Mouse (Mus musculus) lung, postnatal 36 days (tissue): Measurements from ENCODE around the gene Cant1.

ENCODE experiments used
- DNase-seq: peaks from one replicate; pipeline ENCODE4 v3.0.0; 2022; ENCODE audit warnings: mixed read lengths

Gene Cant1

GRCm38 (mm10) chr11:118418834-118419504, at the start of gene Cant1:
TSS of gene Cant1 (minus strand) at chr11:118419086.
- peak; percentile 99 for DNase-seq

DNA sequence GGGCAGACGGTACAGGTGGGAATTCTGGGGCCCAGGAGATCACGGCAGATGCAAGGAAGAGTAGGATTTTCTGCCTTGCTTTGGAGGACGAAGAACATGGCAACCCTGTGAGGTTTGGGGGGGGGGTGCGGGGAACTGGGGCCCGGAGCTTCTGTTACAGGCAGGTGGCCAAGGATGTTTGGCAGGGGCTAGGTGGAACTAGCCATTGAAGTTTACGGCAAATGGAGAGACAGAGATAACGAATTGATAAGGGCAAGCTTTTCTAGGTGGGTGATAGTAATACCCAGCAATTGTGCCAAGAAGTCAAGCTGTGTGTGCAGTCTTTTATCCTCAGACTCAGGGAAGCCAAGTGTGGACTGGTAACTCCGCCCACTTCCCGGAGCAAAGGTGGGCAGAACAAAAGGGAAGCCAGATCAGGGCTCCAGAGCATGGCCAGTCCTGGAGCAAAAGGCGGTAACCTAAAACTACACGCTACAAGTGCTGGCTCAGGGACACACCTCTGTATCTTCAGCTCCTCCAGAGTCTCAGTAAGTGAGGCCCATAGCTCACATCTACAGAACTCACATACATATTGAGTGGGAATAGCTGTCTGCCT, 48.7 kb upstream of the Cant1 start:
- DNase-seq, result peak; percentile 45

GRCm38 (mm10) chr11:118460280-118460679, 41.4 kb upstream of the Cant1 start:
- DNase-seq, result no peak

- peak; percentile 32 for DNase-seq
Observed at GRCm38 (mm10) chr11:118459536-118459935, 40.6 kb upstream of the Cant1 start.

- peak; percentile 70 for DNase-seq
Observed at GRCm38 (mm10) chr11:118459051-118459450, 40.2 kb upstream of the Cant1 start.

DNA sequence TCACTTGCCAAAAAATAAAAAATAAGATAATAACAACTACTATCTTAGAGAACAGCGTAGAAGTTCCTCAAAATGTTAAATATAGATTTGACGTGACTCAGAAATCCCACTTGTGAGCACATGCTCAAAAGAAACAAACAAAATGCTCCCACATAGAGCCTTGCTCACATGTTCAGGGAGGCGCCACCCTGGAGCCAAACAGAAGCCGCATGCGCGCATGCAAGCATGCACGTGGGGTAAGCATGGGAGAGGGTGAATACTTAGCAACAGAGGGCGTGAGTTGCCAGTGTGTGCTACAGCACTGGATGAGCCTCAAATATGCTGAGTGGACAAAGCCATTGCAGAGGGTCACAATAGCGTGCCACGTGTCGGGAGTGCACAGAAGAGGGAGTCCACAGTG, 38.1 kb upstream of the Cant1 start:
- DNase-seq, result peak; percentile 65

- no peak for DNase-seq
Observed at GRCm38 (mm10) chr11:118455788-118456187, 36.9 kb upstream of the Cant1 start.

- peak; percentile 16 for DNase-seq
Observed at GRCm38 (mm10) chr11:118453886-118454671, 35.2 kb upstream of the Cant1 start.

- DNase-seq, result no peak
Observed at GRCm38 (mm10) chr11:118452955-118453354, 34.1 kb upstream of the Cant1 start.

- peak; percentile 41 for DNase-seq
Observed at GRCm38 (mm10) chr11:118451211-118451610, 32.3 kb upstream of the Cant1 start.

DNA sequence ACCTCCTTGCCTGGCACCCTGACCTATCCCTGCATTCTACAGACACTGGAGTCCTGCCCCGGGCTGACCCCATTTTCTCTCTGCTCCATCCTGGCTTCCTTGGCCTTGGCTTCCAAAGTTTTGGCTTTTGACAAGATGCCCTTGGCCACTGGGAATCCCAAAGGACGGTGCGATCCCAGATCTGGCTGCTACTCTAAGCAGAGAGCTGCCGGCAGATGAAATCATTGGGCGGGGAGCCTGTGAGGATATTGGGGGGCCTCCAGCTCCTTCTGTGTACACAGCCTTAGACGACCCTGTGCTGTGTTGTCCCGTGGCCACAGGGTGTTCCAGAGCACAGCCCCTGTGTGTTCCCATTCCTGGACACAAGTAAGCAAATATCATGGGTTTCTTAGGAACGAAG, 29.5 kb upstream of the Cant1 start:
- no peak for DNase-seq

DNA sequence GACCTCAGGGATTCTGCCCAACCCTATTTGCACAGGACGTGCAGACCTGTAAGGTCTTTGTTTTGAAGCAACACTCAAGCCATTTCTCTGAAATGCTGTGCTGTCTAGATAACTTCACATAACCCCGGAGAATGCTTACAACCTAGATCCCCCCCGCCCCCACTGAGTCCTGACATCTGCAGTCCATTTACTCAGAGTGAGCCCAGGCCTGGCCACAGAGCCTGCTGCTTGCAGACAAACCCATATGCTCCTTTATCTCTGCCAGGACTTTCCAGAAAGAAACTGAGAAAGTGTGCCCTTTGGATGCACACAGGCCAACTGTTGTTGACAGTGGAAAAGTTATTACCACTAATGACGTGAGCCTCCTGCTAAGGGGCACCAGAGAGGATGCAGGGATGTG, 28.5 kb upstream of the Cant1 start:
- no peak for DNase-seq

DNA sequence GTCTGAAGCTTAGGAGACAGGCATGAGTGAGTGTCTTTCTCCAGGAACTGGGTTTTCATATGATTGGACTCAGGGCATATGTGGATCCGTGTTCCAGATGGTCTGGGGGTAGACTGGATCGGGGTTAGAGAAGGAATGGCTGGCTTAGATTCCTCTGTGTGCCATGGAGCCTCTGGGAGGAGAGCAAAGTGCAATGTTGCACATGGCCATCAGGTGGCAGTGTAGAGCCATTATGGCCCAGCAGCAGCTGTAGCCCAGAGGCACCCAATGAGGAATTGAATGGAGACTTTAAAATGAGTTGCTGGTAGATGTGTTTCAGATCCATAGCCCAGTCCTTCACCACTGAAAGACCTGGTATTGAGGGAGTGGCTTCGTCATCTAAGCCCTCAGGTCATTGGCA, 27.0 kb upstream of the Cant1 start:
- DNase-seq, result peak; percentile 73

DNA sequence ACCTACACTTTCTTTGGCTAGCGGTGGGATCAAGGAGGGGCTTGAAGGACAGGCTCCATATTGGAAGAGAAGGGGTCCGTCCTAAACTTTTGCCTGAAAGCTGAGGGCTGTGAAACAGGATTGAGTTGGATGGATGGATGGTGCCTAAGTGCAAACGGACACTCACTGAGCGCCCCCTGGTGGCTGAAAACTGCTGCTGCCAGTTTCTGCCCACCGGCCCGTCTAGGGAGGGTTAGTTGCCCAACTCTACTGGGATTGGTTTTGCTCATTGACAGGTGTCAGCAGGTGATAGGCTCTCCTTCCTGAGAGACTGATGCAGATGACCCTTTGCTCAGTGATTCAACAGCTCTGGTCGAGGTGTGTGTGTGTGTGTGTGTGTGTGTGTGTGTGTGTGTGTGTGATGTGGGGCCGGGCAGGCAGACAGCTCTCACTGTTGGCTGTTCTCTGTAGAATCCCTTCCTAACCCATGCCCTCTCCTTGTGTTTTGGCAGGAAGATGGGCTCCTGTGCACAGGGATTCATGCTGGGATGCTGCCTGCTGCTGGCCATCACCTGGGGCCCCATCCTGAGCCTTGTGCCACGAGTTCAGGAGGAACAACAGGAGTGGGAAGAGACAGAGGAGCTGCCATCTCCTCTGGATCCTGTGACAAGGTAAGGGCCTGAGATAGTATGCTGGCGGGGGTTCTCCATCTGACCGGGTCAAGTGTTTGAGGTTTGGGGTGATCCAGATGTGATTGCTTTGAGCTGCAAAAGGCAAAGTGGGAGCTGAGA, 24.5 kb upstream of the Cant1 start:
- DNase-seq, result peak; percentile 83

DNA sequence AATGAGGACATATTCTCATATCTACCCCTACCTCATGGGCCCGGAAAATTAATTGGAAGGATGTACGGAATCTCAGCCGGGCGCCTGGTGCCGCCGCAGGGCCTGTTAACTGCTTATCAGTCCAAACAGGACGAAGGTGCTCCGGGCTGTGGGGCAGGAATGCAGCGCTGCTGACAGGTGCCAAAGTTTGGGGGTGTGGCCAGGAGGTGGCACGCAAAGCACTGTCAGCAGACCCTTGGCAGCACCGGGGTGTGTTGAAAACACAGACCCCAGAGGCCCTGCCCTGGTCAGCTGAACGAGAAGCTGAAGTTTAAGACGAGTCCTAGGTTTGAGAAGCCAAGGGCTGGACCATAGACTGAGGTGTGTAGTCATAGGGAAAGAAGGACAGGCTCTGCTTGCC, 23.8 kb upstream of the Cant1 start:
- DNase-seq, result no peak

- DNase-seq, result peak; percentile 61
Observed at GRCm38 (mm10) chr11:118438665-118439414, 20.0 kb upstream of the Cant1 start.

GRCm38 (mm10) chr11:118436471-118436935, 17.6 kb upstream of the Cant1 start:
- DNase-seq, result no peak

GRCm38 (mm10) chr11:118434093-118434492, 15.2 kb upstream of the Cant1 start:
- no peak for DNase-seq

GRCm38 (mm10) chr11:118433398-118433868, 14.5 kb upstream of the Cant1 start:
- no peak for DNase-seq

DNA sequence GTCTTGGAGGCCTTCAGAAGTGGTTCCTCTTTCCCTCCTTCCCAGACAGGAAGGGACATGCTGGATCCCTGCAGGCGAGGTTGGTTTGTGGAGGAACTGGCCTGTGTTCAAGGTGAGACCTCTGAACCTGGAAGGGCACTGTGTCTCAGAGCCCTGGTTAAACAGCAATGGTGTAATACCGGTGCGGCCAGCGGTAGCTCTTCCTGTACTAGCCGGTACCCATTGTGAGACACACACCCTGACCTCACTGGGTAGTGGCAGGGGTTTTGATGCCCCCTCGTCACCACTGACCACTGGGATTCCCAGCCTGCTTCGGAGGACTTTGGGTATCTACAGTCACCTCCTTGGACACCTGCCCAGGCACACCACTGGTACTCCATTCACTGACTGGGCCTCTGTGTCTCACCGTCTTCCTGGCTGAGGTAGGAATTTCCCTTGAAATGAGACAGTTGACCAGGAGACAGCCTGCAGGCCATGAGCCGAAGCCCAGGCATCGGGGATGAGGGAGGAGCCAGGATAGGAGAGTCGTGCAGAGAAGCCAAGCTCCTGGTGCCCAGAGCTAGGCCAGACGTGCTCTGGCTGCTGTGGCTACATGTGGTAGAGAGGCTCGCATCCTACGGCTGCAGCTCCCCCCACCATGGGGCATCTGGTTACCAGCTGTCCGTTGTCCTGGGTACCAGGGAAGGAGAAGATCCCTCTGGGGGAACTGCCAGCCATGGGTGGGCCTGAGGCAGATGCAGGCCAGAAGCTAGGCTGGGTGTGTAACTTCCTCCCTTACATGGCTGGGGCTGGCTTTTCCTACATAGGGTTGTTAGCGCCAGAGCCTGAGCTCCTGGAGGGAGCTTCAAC, 12.4 kb upstream of the Cant1 start:
- no peak for DNase-seq

- DNase-seq, result no peak
Observed at GRCm38 (mm10) chr11:118430291-118430885, 11.5 kb upstream of the Cant1 start.
